Mouse (Mus musculus) embryo, embryonic 11 days (tissue): ENCODE measurements at regions not wholly inside any gene's neighbourhood (a gene's known extent, or its start where the extent isn't known, plus 50 kb on each side); places are given as distances from the start of the nearest gene placed in this dataset.

Experiments
- DNase-seq: peaks from one replicate; pipeline ENCODE4 v3.0.0-alpha.2; 2015

GRCm38 (mm10) chr8:44656031-44656430 lies 279.2 kb upstream of the Fat1 start:
- DNase-seq, result no peak

- DNase-seq, result no peak
Measured at GRCm38 (mm10) chr8:44656470-44656869, 278.8 kb upstream of the Fat1 start.

- DNase-seq, result no peak
Measured at GRCm38 (mm10) chr8:44661696-44662095, 273.6 kb upstream of the Fat1 start.

- no peak for DNase-seq
Measured at GRCm38 (mm10) chr8:44687126-44687525, 248.1 kb upstream of the Fat1 start.

GRCm38 (mm10) chr8:44689837-44690592 lies 245.2 kb upstream of the Fat1 start:
- DNase-seq, result no peak

GRCm38 (mm10) chr8:44690593-44690950 lies 244.7 kb upstream of the Fat1 start:
- no peak for DNase-seq

- DNase-seq, result peak; percentile 15
Measured at GRCm38 (mm10) chr8:44691140-44691539, 244.1 kb upstream of the Fat1 start.

- DNase-seq, result no peak
Measured at GRCm38 (mm10) chr8:44692036-44692688, 243.1 kb upstream of the Fat1 start.

GRCm38 (mm10) chr8:44694861-44695260 lies 240.4 kb upstream of the Fat1 start:
- no peak for DNase-seq

GRCm38 (mm10) chr8:44696066-44696853 lies 239.0 kb upstream of the Fat1 start:
- peak; percentile 55 for DNase-seq

GRCm38 (mm10) chr8:44699384-44700105 lies 235.7 kb upstream of the Fat1 start:
- DNase-seq, result no peak

- no peak for DNase-seq
Measured at GRCm38 (mm10) chr8:44704595-44705265, 230.5 kb upstream of the Fat1 start.

GRCm38 (mm10) chr8:44708659-44709170 lies 226.5 kb upstream of the Fat1 start:
- peak; percentile 15 for DNase-seq

- DNase-seq, result peak; percentile 22
Measured at GRCm38 (mm10) chr8:44709171-44709940, 225.9 kb upstream of the Fat1 start.

GRCm38 (mm10) chr8:44734577-44734976 lies 200.7 kb upstream of the Fat1 start:
- DNase-seq, result peak; percentile 21

- no peak for DNase-seq
Measured at GRCm38 (mm10) chr8:44735801-44736200, 199.4 kb upstream of the Fat1 start.

- DNase-seq, result no peak
Measured at GRCm38 (mm10) chr8:44743353-44743752, 191.9 kb upstream of the Fat1 start.

- no peak for DNase-seq
Measured at GRCm38 (mm10) chr8:44744991-44745658, 190.1 kb upstream of the Fat1 start.

GRCm38 (mm10) chr8:44758727-44759126 lies 176.5 kb upstream of the Fat1 start:
- no peak for DNase-seq

- no peak for DNase-seq
Measured at GRCm38 (mm10) chr8:44762731-44763130, 172.5 kb upstream of the Fat1 start.

GRCm38 (mm10) chr8:44765194-44765593 lies 170.1 kb upstream of the Fat1 start:
- DNase-seq, result no peak
